Mouse (Mus musculus): ENCODE results near the gene Dpp6.

DNA sequence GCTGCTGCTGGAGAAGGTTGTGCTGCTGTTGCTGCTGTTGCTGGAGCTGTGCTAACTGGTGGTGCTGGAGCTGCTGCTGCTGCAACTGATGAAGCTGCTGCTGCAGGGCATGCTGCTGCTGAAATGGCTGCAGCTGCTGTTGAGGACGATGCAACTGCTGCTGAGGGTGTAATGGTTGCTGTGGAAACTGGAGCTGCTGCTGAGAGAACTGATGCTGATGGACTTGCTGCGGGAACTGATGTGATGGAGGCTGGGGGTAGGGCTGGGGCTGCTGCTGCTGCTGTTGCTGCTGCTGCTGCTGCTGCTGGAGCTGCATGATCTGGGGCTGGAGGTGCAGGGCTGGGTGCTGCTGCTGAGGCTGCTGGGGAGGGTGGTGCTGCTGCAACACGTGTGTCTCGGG is 948.8 kb downstream of the Dpp6 start:
- no peak for TF ChIP-seq CTCF (IDR thresholded peaks at IDR 0.05; ENCODE audit: control insufficient read depth, insufficient read depth, low read length)
- no peak for TF ChIP-seq POLR2A (IDR thresholded peaks at IDR 0.05; ENCODE audit: borderline replicate concordance, control insufficient read depth, low read depth, low read length)

All from bone marrow, adult 2 months (tissue).